Mouse (Mus musculus) adrenal gland, postnatal 25 days (tissue): ENCODE measurements around the gene Ttc8. TPM values are rescaled to one million over a fixed set of nuclear protein-coding genes. Genes with fewer than 3 reads are reported as not detected.

Experiments used
- DNase-seq: peaks from one replicate; pipeline ENCODE4 v3.0.0; 2021; ENCODE audit warnings: mixed read lengths
- total RNA-seq: library from RNA; stranded (reverse); gene quantifications from 2 replicates; pipeline ENCODE4 v1.2.3, GENCODE M21; 2021

Gene Ttc8
- total RNA-seq, 1 experiment from 2014 or later = 35.5 TPM

DNA sequence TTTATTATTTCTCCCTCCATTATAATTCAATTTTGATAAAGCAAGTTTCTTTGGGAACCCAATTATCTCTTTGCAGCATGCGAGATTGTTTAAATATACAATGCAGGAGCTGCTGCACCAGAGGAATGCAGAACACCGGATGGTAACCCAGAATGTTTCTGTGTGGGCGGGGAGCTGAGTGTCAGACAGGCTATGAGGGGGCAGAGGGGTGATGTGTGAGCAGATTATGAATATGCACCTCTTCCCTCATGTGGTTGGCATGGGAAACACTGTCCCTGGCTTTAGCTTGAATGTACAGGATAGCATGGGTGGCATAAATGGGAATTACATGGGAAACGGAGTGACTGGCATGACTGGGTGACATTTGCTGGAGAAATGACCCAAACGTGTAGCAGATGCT lies 108.3 kb downstream of the Ttc8 start:
- no peak for DNase-seq

DNA sequence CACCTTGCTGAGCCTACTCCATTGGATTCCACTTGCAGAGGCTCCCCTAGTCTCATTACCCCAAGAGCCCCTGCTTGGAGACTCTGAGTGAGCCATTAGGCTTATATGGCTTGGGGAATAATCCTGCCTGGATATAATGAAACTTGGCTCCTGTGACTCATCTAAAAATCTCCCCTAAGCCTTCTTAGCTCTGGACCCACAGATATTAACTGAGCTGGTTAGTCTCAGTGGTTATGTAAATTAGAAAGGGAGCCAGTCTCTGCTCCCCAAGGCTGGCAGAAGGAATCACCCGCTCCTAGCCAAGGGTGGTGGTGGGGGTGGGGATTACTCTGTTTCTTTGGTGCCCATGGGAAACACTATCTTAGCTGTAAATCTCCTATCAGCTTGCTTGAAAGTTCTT lies 109.6 kb downstream of the Ttc8 start:
- DNase-seq = no peak

Other genes starting within 250 kb of the Ttc8 start
- 20.8 and 24.0 TPM in 2 replicates for gene Ptpn21, start 183.2 kb upstream of the Ttc8 start, total RNA-seq
- gene Zc3h14, start 173.6 kb upstream of the Ttc8 start, total RNA-seq = 90.7 and 130 TPM in 2 replicates
- 22.9 and 41.2 TPM in 2 replicates for gene Eml5, start 19.1 kb upstream of the Ttc8 start, total RNA-seq